Mouse (Mus musculus): ENCODE data around the gene Col18a1. TPM values are rescaled to one million over a fixed set of nuclear protein-coding genes. Genes with fewer than 3 reads are reported as not detected.

Col18a1 gene
- polyA plus RNA-seq, 1 experiment = 45.7 TPM

DNA sequence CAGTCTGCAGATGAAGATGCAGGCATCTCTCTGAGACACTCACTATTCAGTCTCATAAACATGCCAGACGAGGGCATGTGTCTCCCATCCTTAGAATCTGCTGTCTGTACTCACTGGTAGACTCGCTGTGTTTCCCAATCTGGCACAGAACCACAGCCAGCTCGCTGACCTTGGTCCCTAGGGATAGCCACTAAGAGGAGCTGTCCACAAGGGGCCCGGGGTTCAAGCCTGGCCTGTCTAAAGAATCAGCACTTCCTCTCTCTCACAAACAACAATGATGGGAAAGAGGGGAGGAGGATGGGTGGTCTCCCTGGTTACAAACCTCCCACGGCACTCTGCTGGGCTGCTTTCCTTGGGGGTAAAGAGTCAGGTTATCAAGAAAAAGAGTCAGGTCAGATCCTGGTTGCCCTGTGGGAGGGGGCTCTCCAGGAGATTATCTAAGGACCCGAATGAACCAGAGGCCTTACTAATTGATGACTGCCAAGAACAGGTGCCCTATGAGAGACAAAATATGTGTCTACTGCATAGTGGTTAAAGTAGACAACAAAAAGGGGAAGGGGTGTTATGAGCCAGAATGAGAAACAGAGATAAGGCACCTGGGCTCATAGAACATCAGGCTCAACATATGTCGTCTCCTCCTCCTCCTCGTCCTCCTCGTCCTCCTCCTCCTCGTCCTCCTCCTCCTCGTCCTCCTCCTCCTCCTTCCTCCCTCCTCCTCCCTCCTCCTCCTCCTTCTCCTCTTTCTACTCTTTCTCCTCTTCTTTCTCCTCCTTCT is 8.9 kb downstream of the Col18a1 start:
- WGBS = 52% methylated on average over 11 of the region's 11 CpGs
- no peaks in the 10 kb centered on the region for H3K4me1 ChIP-seq (ENCODE audit: control insufficient read depth, insufficient read depth, low read length)
- H3K4me3 ChIP-seq (replicated peaks; ENCODE audit: insufficient read depth, low read depth, low read length) = no peak overlapping the region
- no peak for DNase-seq
- no peak overlapping the region for H3K27ac ChIP-seq (ENCODE audit: insufficient read depth, low read length)
- TF ChIP-seq CTCF (IDR thresholded peaks at IDR 0.05; ENCODE audit: borderline replicate concordance, insufficient read depth, low read depth, low read length) (no peak), POLR2A (IDR thresholded peaks at IDR 0.05; ENCODE audit: borderline replicate concordance, insufficient read depth, low read length) (no peak)
- H3K27me3 ChIP-seq (ENCODE audit: control insufficient read depth, insufficient read depth, low read length) = no peaks in the 10 kb centered on the region

DNA sequence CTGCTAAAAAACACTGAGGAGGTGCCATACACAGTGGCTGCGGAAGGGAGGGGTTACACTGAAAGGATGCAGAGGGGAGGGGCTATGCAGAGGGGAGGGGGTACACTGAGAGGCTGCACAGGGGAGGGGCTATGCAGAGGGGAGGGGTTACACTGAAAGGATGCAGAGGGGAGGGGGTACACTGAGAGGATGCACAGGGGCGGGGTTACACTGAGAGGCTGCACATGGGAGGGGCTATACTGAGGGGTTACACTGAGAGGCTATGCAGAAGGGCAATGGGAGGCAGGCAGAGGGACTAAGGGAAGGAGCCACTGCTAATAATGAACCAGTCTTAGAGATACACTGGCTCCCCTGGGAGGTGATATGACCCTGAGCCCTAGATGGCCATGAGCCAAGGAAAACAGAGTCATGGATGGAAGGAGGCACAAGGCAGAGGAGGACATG is 14.1 kb downstream of the Col18a1 start:
- no peak for DNase-seq
- H3K27ac ChIP-seq (ENCODE audit: insufficient read depth, low read length) = no peak overlapping the region
- no peaks in the 10 kb centered on the region for H3K4me1 ChIP-seq (ENCODE audit: control insufficient read depth, insufficient read depth, low read length)
- no peak for TF ChIP-seq POLR2A (IDR thresholded peaks at IDR 0.05; ENCODE audit: borderline replicate concordance, insufficient read depth, low read length)
- TF ChIP-seq CTCF (IDR thresholded peaks at IDR 0.05; ENCODE audit: borderline replicate concordance, insufficient read depth, low read depth, low read length) = no peak
- H3K4me3 ChIP-seq (replicated peaks; ENCODE audit: insufficient read depth, low read depth, low read length) = no peak overlapping the region
- no peaks in the 10 kb centered on the region for H3K27me3 ChIP-seq (ENCODE audit: control insufficient read depth, insufficient read depth, low read length)
- 40% methylated on average over 2 of the region's 2 CpGs for WGBS

DNA sequence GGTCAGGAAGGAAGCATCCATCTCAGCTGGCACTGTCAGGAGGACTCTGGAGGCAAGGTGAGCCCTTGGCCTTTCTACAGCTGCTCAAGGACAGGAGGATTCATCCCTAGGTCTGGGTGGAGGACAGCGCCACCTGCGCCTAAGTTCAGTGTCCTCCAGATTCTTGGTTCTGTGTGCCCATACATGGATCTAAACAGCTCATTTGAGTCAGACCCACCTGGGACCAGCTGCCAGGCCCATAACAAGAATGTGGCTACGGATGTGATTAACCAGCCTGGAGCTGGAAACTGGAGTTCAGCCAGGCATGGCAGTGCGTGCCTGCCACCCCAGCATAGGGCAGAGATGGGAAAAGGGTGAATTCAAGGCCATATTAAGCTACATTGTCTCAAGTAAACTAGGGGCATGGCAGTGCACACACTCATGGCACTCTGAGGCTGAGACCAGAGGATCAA is 14.8 kb downstream of the Col18a1 start:
- WGBS = 51% methylated on average over 4 of the region's 4 CpGs

DNA sequence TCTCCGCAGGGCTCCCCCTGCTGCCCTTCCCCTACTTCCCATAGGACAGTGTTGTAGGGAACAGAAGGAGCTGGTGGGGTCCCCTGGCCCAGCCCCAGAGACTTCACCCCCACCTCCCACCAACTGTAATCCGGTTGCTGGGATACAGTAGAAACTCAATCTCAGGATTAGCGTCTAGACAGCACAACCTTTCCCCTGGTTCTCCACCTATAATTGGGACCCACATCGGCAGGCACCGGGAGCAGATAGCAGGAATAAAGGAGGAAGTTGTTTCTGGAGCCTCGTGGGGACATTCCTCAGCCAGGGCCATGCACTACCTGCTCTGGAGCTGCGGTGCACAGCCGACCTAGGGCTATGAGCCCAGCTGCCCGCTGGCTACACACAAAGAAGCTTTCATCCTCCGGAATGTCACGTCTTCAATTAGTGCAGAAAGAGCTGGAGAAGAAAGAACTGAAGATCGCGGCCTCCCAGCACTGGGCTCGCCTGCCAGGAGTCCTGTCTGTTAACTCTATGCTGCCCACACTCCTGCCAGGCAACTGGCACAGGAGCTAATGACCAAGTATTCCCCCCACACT is 15.3 kb downstream of the Col18a1 start:
- H3K27me3 ChIP-seq (ENCODE audit: control insufficient read depth, insufficient read depth, low read length) = no peaks in the 10 kb centered on the region
- 11% methylated on average over 14 of the region's 14 CpGs for whole genome bisulfite sequencing
- H3K27ac ChIP-seq (ENCODE audit: insufficient read depth, low read length) = no peak overlapping the region
- no peak for DNase-seq
- no peak overlapping the region for H3K4me3 ChIP-seq (replicated peaks; ENCODE audit: insufficient read depth, low read depth, low read length)
- H3K4me1 ChIP-seq (ENCODE audit: control insufficient read depth, insufficient read depth, low read length) = no peaks in the 10 kb centered on the region
- TF ChIP-seq CTCF (IDR thresholded peaks at IDR 0.05; ENCODE audit: borderline replicate concordance, insufficient read depth, low read depth, low read length) = no peak
- TF ChIP-seq POLR2A (IDR thresholded peaks at IDR 0.05; ENCODE audit: borderline replicate concordance, insufficient read depth, low read length) = no peak

More for the DNA sequence above, 14.8 kb downstream of the Col18a1 start:
- H3K4me1 ChIP-seq (ENCODE audit: control insufficient read depth, insufficient read depth, low read length) = no peaks in the 10 kb centered on the region
- TF ChIP-seq CTCF (IDR thresholded peaks at IDR 0.05; ENCODE audit: borderline replicate concordance, insufficient read depth, low read depth, low read length) (no peak), POLR2A (IDR thresholded peaks at IDR 0.05; ENCODE audit: borderline replicate concordance, insufficient read depth, low read length) (no peak)
- DNase-seq = no peak
- H3K27ac ChIP-seq (ENCODE audit: insufficient read depth, low read length) = no peak overlapping the region
- no peak overlapping the region for H3K4me3 ChIP-seq (replicated peaks; ENCODE audit: insufficient read depth, low read depth, low read length)
- no peaks in the 10 kb centered on the region for H3K27me3 ChIP-seq (ENCODE audit: control insufficient read depth, insufficient read depth, low read length)

DNA sequence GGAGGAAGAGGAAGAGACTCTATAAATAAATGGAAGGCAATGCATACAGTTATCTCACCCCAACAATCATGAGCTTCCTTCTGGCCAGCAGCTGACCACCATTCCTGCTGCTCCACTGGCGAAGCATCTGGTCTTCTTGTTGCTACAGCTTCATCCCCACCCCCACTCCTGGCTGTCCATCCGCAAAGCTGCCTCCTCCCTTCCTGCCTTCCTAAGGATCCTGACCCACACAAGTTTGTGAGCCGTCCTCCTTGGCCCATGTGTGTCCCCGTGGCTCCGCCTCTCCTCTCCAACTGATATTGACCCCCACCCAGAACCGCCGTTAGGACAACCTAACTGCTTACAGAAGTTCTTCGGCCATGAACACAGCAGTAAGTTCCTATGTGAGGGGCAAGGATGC is 16.3 kb downstream of the Col18a1 start:
- 21% methylated on average over 8 of the region's 8 CpGs for WGBS
- Histone ChIP-seq H3K27ac (ENCODE audit: insufficient read depth, low read length) (no peak overlapping the region), H3K4me1 (ENCODE audit: control insufficient read depth, insufficient read depth, low read length) (no peaks in the 10 kb centered on the region), H3K4me3 (replicated peaks; ENCODE audit: insufficient read depth, low read depth, low read length) (no peak overlapping the region), H3K27me3 (ENCODE audit: control insufficient read depth, insufficient read depth, low read length) (no peaks in the 10 kb centered on the region)
- no peak for DNase-seq
- TF ChIP-seq POLR2A (IDR thresholded peaks at IDR 0.05; ENCODE audit: borderline replicate concordance, insufficient read depth, low read length) (no peak), CTCF (IDR thresholded peaks at IDR 0.05; ENCODE audit: borderline replicate concordance, insufficient read depth, low read depth, low read length) (no peak)

DNA sequence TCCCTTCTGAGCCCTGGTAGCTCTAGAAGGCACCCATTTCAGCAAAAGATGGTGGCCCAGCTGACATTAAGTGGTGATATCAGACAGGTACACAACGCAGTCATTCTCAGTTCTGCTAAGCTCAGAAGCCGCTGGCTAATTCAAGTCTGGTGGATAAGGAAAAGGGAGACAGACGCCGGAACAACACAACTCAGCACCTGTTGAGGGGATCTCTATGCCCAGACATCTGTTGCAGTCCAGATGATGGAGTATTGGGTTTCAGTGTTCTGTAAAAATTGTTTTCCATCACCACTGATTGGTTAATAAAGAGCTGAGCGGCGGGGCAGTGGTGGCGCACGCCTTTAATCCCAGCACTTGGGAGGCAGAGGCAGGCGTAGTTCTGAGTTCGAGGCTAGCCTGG is 18.8 kb downstream of the Col18a1 start:
- Histone ChIP-seq H3K4me3 (replicated peaks; ENCODE audit: insufficient read depth, low read depth, low read length) (no peak overlapping the region), H3K4me1 (ENCODE audit: control insufficient read depth, insufficient read depth, low read length) (no peaks in the 10 kb centered on the region), H3K27ac (ENCODE audit: insufficient read depth, low read length) (no peak overlapping the region), H3K27me3 (ENCODE audit: control insufficient read depth, insufficient read depth, low read length) (no peaks in the 10 kb centered on the region)
- 90% methylated on average over 10 of the region's 10 CpGs for WGBS
- TF ChIP-seq CTCF (IDR thresholded peaks at IDR 0.05; ENCODE audit: borderline replicate concordance, insufficient read depth, low read depth, low read length) (no peak), POLR2A (IDR thresholded peaks at IDR 0.05; ENCODE audit: borderline replicate concordance, insufficient read depth, low read length) (no peak)
- DNase-seq = no peak

DNA sequence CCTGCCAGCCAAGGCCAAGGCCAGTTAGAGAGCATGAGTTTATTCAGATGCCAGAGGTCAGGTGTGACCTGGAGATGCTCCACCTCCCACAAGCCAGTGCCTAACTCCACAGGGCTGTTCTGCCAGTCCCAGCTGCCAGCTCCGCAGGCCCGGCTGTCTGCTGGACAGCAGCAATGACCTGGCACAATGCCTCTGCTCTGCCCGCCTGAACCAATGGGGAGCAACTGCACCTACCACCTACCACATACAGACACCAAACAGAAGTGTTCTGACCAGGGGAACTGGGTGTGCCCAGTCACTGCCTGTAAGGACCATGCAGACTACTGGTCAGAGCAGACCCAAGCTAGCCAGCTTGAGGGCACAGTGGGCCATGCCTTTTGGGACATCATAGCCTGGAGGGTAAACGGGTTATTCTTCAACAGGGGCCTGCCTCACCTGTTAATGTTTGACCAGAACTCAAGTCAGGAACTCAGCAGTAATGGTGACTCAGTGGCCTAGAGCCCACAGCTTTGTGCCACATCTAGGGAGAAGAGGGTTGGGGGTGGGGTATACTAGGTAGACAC is 19.4 kb downstream of the Col18a1 start:
- Histone ChIP-seq H3K4me3 (replicated peaks; ENCODE audit: insufficient read depth, low read depth, low read length) (no peak overlapping the region), H3K27me3 (ENCODE audit: control insufficient read depth, insufficient read depth, low read length) (no peaks in the 10 kb centered on the region), H3K27ac (ENCODE audit: insufficient read depth, low read length) (no peak overlapping the region), H3K4me1 (ENCODE audit: control insufficient read depth, insufficient read depth, low read length) (no peaks in the 10 kb centered on the region)
- 49% methylated on average over 4 of the region's 4 CpGs for WGBS
- DNase-seq = no peak
- TF ChIP-seq POLR2A (IDR thresholded peaks at IDR 0.05; ENCODE audit: borderline replicate concordance, insufficient read depth, low read length) (no peak), CTCF (IDR thresholded peaks at IDR 0.05; ENCODE audit: borderline replicate concordance, insufficient read depth, low read depth, low read length) (no peak)
